13 mouse cellular contexts compared by ENCODE assay signal in genomic region chr7:90049831-90050237, GRCm38 (mm10).
A peak's percentile ranks its signal among the peaks of the same experiment; 100 is the strongest.
DNase-seq lines count a peak whose midpoint lies in the region; ATAC-seq and TF ChIP-seq lines count a peak whose summit lies in the region.
"Had no signal": no experiment of that assay in that cellular context is flagged by ENCODE, and none has a peak within 500 bp of the region (broad histone marks: within the 10 kb centered on the region; RNA-seq: fewer than 3 reads in every experiment).

No protein-coding gene starts in this region.

- H3K4me2 ChIP-seq in liver, embryonic 13.5 days: no peak overlapping the region
- H3K4me2 ChIP-seq: forebrain, embryonic 15.5 days; midbrain, embryonic 13.5 days had no signal

- H3K9me3 ChIP-seq in liver, embryonic 13.5 days (replicated peaks): no peaks in the 10 kb centered on the region
- H3K9me3 ChIP-seq: forebrain, embryonic 15.5 days; midbrain, embryonic 13.5 days had no signal

- H3K4me1 ChIP-seq in kidney, adult 2 months (ENCODE audit: control insufficient read depth, insufficient read depth, low read length): peaks cover 18% of the 10 kb centered on the region
- peaks cover 29% of the 10 kb centered on the region for H3K4me1 ChIP-seq in brown adipose tissue, adult 24 weeks (ENCODE audit: control insufficient read depth, insufficient read depth, insufficient read length, low read length)
- peaks cover 88% of the 10 kb centered on the region for H3K4me1 ChIP-seq in liver, embryonic 13.5 days (replicated peaks)
- H3K4me1 ChIP-seq: forebrain, embryonic 15.5 days had no signal

- H3K36me3 ChIP-seq in kidney, adult 2 months (ENCODE audit: control insufficient read depth, insufficient read depth, low read length): no peaks in the 10 kb centered on the region
- H3K36me3 ChIP-seq in liver, embryonic 13.5 days: no peaks in the 10 kb centered on the region
- H3K36me3 ChIP-seq: forebrain, embryonic 15.5 days; midbrain, embryonic 13.5 days had no signal

- intact Hi-C loops in heart, postnatal 25 days (cut with DNase I): no loop called here

- H3K27me3 ChIP-seq in kidney, adult 2 months (replicated peaks; ENCODE audit: control insufficient read depth, insufficient read depth, low read length): no peaks in the 10 kb centered on the region
- H3K27me3 ChIP-seq in liver, embryonic 13.5 days: no peaks in the 10 kb centered on the region
- H3K27me3 ChIP-seq: forebrain, embryonic 15.5 days; midbrain, embryonic 13.5 days had no signal

- 43% methylated on average over 8 of the region's 8 CpGs for WGBS in kidney, adult 2 months
- 83% methylated on average over 8 of the region's 8 CpGs for WGBS in liver, embryonic 13.5 days (ENCODE audit: insufficient replicate concordance)

- H3K4me3 ChIP-seq in kidney, adult 2 months (ENCODE audit: insufficient read depth, low read depth, low read length): no peak overlapping the region
- H3K4me3 ChIP-seq in brown adipose tissue, adult 24 weeks (ENCODE audit: insufficient read depth, low read depth, low read length): no peak overlapping the region
- H3K4me3 ChIP-seq in liver, embryonic 13.5 days (replicated peaks): no peak overlapping the region
- H3K4me3 ChIP-seq: forebrain, embryonic 15.5 days; midbrain, embryonic 13.5 days had no signal

- TF ChIP-seq CTCF in kidney, adult 2 months (conservative IDR thresholded peaks at IDR 0.05; ENCODE audit: insufficient read depth, insufficient read length, low read depth, low read length): no peak

- H3K27ac ChIP-seq in kidney, adult 2 months (ENCODE audit: insufficient read depth, low read depth, low read length): peak overlapping the region; percentile 53
- peak overlapping the region; percentile 63 for H3K27ac ChIP-seq in brown adipose tissue, adult 24 weeks (replicated peaks; ENCODE audit: low read depth, low read length)
- peak overlapping the region; percentile 91 for H3K27ac ChIP-seq in liver, embryonic 13.5 days
- H3K27ac ChIP-seq: forebrain, embryonic 15.5 days; midbrain, embryonic 13.5 days had no signal

- no peak for TF ChIP-seq POLR2A in kidney, adult 2 months (IDR thresholded peaks at IDR 0.05; ENCODE audit: low read depth, low read length)

- ATAC-seq in liver, embryonic 13.5 days (ENCODE audit: low read depth): no peak
- ATAC-seq: forebrain, embryonic 15.5 days; intestine, embryonic 16.5 days; midbrain, embryonic 13.5 days had no signal

- H3K9ac ChIP-seq in liver, embryonic 13.5 days: no peak overlapping the region
- H3K9ac ChIP-seq: forebrain, embryonic 15.5 days; midbrain, embryonic 13.5 days had no signal

- peak; percentile 69 for DNase-seq in kidney, adult 2 months
- DNase-seq in kidney, postnatal 10 days: no peak
- DNase-seq in kidney, adult 9 months: peak; percentile 62
- no peak for DNase-seq in liver, embryonic 13.5 days
- no peak for DNase-seq in heart, postnatal 25 days (ENCODE audit: low spot score)
- DNase-seq in cerebellum, adult 9-10 months: no peak
- DNase-seq in testis, postnatal 14 days (ENCODE audit: low spot score): no peak
- DNase-seq: adrenal gland, adult 8-10 months; heart, adult 18-20 months had no signal

Comparison
In these comparisons a context has a peak if more than half of its experiments do, and no peak if none do; other contexts are left out.
1. DNase-seq: peak in kidney, adult 2 months (single experiment) and kidney, adult 9 months (single experiment); none in kidney, postnatal 10 days (single experiment), liver, embryonic 13.5 days (single experiment), heart, postnatal 25 days (single experiment), cerebellum, adult 9-10 months (single experiment) and testis, postnatal 14 days (single experiment).
2. Peak in every context shown above with its lines, with median percentiles within 50 percentile points of each other: H3K27ac ChIP-seq.